Mouse (Mus musculus): ENCODE results near the gene Tcap. TPM values are rescaled to one million over a fixed set of nuclear protein-coding genes. Genes with fewer than 3 reads are reported as not detected.
A peak's percentile ranks its signal among the peaks of the same experiment; 100 is the strongest.

Tcap gene
- polyA plus RNA-seq, 1 experiment from 2014 or later = 0.17 TPM

DNA sequence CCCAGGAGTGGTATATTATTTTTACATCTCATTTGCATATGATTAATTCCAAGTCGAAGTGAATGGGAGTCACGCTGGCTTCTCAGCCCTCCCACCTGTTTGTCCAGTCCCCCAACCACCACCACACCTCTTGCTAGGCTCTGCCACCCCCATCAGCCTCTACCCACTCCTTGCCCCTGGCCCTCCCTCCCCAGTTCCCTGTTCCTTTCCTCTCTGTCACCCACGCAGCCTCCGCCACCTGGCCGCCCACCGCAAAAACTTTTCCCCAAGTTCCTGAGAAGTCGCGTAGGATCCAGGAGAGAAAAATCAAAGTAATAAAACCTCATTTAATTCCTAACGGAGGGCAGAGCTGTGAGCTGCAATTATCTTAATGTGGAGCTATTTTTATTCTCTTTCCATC is 37.4 kb upstream of the Tcap start:
- no peak for DNase-seq (ENCODE audit: low spot score)
- Histone ChIP-seq H3K27ac (no peak overlapping the region), H3K9me3 (no peaks in the 10 kb centered on the region), H3K36me3 (no peaks in the 10 kb centered on the region), H3K27me3 (ENCODE audit: insufficient read depth, poor library complexity, severe bottlenecking) (peaks cover 100% of the 10 kb centered on the region), H3K4me3 (no peak overlapping the region), H3K4me1 (replicated peaks) (peaks cover 49% of the 10 kb centered on the region)
- 8% methylated on average over 9 of the region's 9 CpGs for WGBS

- under 1% methylated on average over 12 of the region's 12 CpGs for WGBS
- no peak overlapping the region for H3K27ac ChIP-seq
- peaks cover 43% of the 10 kb centered on the region for H3K4me1 ChIP-seq (replicated peaks)
- peak overlapping the region; percentile 64 for H3K4me3 ChIP-seq
- no peaks in the 10 kb centered on the region for H3K36me3 ChIP-seq
- DNase-seq (ENCODE audit: low spot score) = no peak
- no peaks in the 10 kb centered on the region for H3K9me3 ChIP-seq
- peaks cover 100% of the 10 kb centered on the region for H3K27me3 ChIP-seq (ENCODE audit: insufficient read depth, poor library complexity, severe bottlenecking)
Observed at GRCm38 (mm10) chr11:98347385-98348082, 36.1 kb upstream of the Tcap start.

- Histone ChIP-seq H3K36me3 (no peaks in the 10 kb centered on the region), H3K27ac (peak within 1 kb of the TSS; percentile 9; the same call in 1 of the 2 replicates), H3K9me3 (no peaks in the 10 kb centered on the region), H3K4me3 (peak within 1 kb of the TSS; percentile 64), H3K4me1 (replicated peaks) (peaks cover 43% of the 10 kb centered on the region), H3K27me3 (ENCODE audit: insufficient read depth, poor library complexity, severe bottlenecking) (peaks cover 100% of the 10 kb centered on the region)
- peak; percentile 49 for DNase-seq (ENCODE audit: low spot score)
- under 1% methylated on average over 55 of the region's 55 CpGs for WGBS
Observed at GRCm38 (mm10) chr11:98348083-98348961, 35.3 kb upstream of the Tcap start, which contains the start of gene Ppp1r1b. TSS of gene Ppp1r1b (plus strand) at chr11:98348404.

DNA sequence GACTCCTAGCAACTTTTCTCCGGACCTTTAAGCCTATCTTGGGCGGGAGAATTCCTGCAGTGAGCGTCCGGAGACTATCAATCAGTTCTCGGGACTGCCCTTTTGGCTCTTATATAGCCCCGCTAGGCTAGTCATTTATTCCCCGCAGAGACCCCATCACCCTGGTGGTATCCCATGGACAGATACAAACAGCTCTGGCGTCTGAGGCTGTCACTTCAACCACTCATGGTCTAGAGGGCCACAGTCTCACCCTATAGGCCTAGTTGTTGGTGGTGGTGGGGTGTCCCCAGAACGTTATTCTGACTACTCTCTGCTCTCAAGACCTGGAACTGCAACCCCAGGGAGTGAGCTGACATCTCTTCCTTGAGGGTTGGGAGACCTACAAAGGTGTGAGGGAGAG is 34.3 kb upstream of the Tcap start:
- DNase-seq (ENCODE audit: low spot score) = no peak
- Histone ChIP-seq H3K9me3 (no peaks in the 10 kb centered on the region), H3K27ac (no peak overlapping the region), H3K27me3 (ENCODE audit: insufficient read depth, poor library complexity, severe bottlenecking) (peaks cover 100% of the 10 kb centered on the region), H3K36me3 (no peaks in the 10 kb centered on the region), H3K4me1 (replicated peaks) (peaks cover 48% of the 10 kb centered on the region), H3K4me3 (peak overlapping the region; percentile 64)
- 1% methylated on average over 9 of the region's 9 CpGs for WGBS

GRCm38 (mm10) chr11:98352272-98352990 is 31.2 kb upstream of the Tcap start:
- 81% methylated on average over 18 of the region's 18 CpGs for WGBS

GRCm38 (mm10) chr11:98353651-98354211 is 29.9 kb upstream of the Tcap start:
- DNase-seq (ENCODE audit: low spot score) = no peak
- Histone ChIP-seq H3K27me3 (ENCODE audit: insufficient read depth, poor library complexity, severe bottlenecking) (peaks cover 85% of the 10 kb centered on the region), H3K9me3 (no peaks in the 10 kb centered on the region), H3K4me1 (replicated peaks) (peaks cover 45% of the 10 kb centered on the region), H3K36me3 (no peaks in the 10 kb centered on the region), H3K27ac (no peak overlapping the region), H3K4me3 (no peak overlapping the region)
- WGBS = 40% methylated on average over 8 of the region's 8 CpGs

More at GRCm38 (mm10) chr11:98352272-98352990, 31.2 kb upstream of the Tcap start:
- Histone ChIP-seq H3K4me1 (replicated peaks) (peaks cover 51% of the 10 kb centered on the region), H3K36me3 (no peaks in the 10 kb centered on the region), H3K27ac (no peak overlapping the region), H3K27me3 (ENCODE audit: insufficient read depth, poor library complexity, severe bottlenecking) (peaks cover 97% of the 10 kb centered on the region), H3K9me3 (no peaks in the 10 kb centered on the region), H3K4me3 (no peak overlapping the region)
- DNase-seq (ENCODE audit: low spot score) = no peak

DNA sequence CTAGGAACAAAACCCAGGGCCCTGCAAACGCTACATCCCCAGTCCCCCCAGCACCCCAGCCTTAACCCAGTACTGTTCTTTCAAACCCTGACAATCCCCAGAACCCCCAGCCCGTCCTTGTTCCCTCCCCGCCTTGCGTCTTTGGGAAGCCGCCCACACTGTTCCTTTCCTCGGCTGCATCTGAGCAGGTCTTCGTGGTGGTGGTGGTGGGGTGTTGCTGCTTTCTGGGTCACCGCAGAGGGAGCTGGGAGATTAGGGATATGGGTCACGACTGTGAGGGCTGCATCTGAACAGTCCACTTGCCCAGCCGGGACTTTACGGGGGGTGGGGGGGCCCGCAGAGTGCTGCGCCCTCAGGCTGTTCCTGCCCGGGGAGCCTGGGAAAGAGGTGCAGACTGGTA is 29.2 kb upstream of the Tcap start:
- no peak for DNase-seq (ENCODE audit: low spot score)
- WGBS = 65% methylated on average over 14 of the region's 14 CpGs
- Histone ChIP-seq H3K4me3 (no peak overlapping the region), H3K36me3 (no peaks in the 10 kb centered on the region), H3K9me3 (no peaks in the 10 kb centered on the region), H3K27me3 (ENCODE audit: insufficient read depth, poor library complexity, severe bottlenecking) (peaks cover 78% of the 10 kb centered on the region), H3K4me1 (replicated peaks) (peaks cover 45% of the 10 kb centered on the region), H3K27ac (no peak overlapping the region; the same call in 1 of the 2 replicates)

- Histone ChIP-seq H3K36me3 (no peaks in the 10 kb centered on the region), H3K27ac (no peak overlapping the region), H3K4me3 (no peak overlapping the region), H3K9me3 (no peaks in the 10 kb centered on the region), H3K27me3 (ENCODE audit: insufficient read depth, poor library complexity, severe bottlenecking) (peaks cover 64% of the 10 kb centered on the region), H3K4me1 (replicated peaks) (peaks cover 59% of the 10 kb centered on the region)
- 9% methylated on average over 6 of the region's 6 CpGs for WGBS
- peak; percentile 65 for DNase-seq (ENCODE audit: low spot score)
Observed at GRCm38 (mm10) chr11:98355732-98356299, 27.8 kb upstream of the Tcap start.

- Histone ChIP-seq H3K4me1 (replicated peaks) (peaks cover 65% of the 10 kb centered on the region), H3K27me3 (ENCODE audit: insufficient read depth, poor library complexity, severe bottlenecking) (peaks cover 54% of the 10 kb centered on the region), H3K4me3 (peak overlapping the region; percentile 86; the same call in 1 of the 2 replicates), H3K9me3 (no peaks in the 10 kb centered on the region), H3K36me3 (no peaks in the 10 kb centered on the region), H3K27ac (no peak overlapping the region)
- WGBS = 78% methylated on average over 7 of the region's 7 CpGs
- DNase-seq (ENCODE audit: low spot score) = no peak
Observed at GRCm38 (mm10) chr11:98356625-98357394, 26.8 kb upstream of the Tcap start.

DNA sequence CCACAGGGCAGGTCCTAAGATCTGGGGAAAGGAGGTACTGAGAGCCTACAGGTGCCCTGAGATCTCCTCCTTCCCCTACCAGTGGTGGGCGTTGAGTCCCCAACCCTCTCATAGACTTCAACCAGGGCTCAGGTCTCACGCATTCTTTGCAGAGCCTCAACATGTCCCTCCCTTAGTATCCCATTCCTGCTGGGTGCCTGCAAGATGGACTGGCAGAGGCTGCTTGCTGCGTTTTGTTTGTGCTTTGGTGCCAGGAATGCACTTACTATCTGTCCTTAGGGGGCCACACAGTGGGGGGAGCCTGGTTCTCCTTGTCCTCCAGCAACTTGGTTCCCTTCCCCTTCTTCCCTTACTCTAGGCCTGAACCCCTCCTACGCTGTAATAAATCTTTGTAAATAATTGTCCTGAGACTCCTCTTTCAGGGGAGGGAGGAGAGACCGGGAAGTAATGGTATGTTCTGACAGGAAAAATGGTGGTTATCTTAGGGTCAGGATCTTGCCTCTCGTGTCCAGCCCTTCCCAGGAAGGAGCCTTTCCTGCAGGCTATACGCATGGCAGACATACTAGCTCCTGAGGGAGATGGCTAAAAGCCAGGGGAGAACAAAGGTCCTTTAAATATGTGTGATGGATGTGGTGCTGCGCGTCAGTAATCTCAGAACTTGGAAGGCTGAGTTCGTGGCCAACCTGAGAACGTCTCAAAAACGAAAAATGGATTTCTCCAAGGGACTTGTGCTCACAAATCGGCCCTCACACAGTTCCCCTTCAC is 26.0 kb upstream of the Tcap start:
- Histone ChIP-seq H3K4me1 (replicated peaks) (peaks cover 73% of the 10 kb centered on the region), H3K27me3 (ENCODE audit: insufficient read depth, poor library complexity, severe bottlenecking) (peaks cover 47% of the 10 kb centered on the region), H3K36me3 (no peaks in the 10 kb centered on the region), H3K9me3 (no peaks in the 10 kb centered on the region), H3K4me3 (peak overlapping the region; percentile 86), H3K27ac (peak overlapping the region; percentile 94)
- WGBS = 9% methylated on average over 13 of the region's 13 CpGs
- peak; percentile 5 for DNase-seq (ENCODE audit: low spot score)

Data from hindbrain, embryonic 10.5 days (tissue).